Mouse (Mus musculus) spleen, adult 2 months (tissue): ENCODE data around the gene Kcne1.

Experiments
- CTCF ChIP-seq: fragments of 200-500 bp; IDR thresholded peaks from 2 replicates; pipeline ENCODE4 v1.5.1; 2011; ENCODE audit warnings: mild to moderate bottlenecking, inconsistent platforms; ENCODE audit not compliant: insufficient read depth, insufficient read length, insufficient replicate concordance; ENCODE audit errors: extremely low read depth
- POLR2A ChIP-seq: fragments of 200-500 bp; IDR thresholded peaks from 2 replicates; pipeline ENCODE4 v1.6.1; 2011; ENCODE audit warnings: low read depth, low read length, inconsistent platforms

DNA sequence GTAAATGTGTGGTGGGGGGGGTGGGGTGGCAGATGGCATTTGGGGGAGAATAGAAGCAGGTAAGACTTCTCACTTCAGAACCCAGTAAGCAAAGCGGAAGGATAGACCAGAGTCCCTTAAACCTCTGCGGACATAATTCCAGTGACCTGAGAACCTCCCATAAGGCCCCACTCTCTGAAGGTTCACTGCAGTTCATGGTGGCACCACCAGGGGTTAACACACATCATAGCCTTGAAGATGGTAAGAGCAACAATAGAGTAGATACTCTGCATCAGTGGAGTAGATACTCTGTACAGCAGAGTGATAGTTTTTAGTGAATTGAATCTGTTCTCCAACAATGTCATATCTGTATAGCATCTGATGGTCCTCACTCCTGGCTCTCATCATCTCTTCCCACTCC is 53.7 kb downstream of the Kcne1 start:
- TF ChIP-seq POLR2A (no peak), CTCF (no peak)
